ENCODE assay signal across 15 mouse cellular contexts in genomic region chr3:157763487-157764199, GRCm38 (mm10).
DNase-seq lines count a peak whose midpoint lies in the region; ATAC-seq and TF ChIP-seq lines count a peak whose summit lies in the region.
"Had no signal": no experiment of that assay in that cellular context is flagged by ENCODE, and none has a peak within 500 bp of the region (broad histone marks: within the 10 kb centered on the region; RNA-seq: fewer than 3 reads in every experiment).

No protein-coding gene starts in this region.

- TF ChIP-seq CTCF in kidney, postnatal 0 days (IDR thresholded peaks at IDR 0.05; ENCODE audit: low read depth), result no peak

- ATAC-seq in kidney, postnatal 0 days (replicated peaks; ENCODE audit: low FRiP score, low read depth), result no peak
- no peak for ATAC-seq in kidney, embryonic 14.5 days (ENCODE audit: low FRiP score, low TSS enrichment)
- peak; percentile 41 for ATAC-seq in embryonic facial prominence, embryonic 14.5 days (ENCODE audit: low read depth)
- ATAC-seq: forebrain, embryonic 15.5 days had no signal

- H3K27me3 ChIP-seq in kidney, postnatal 0 days (ENCODE audit: insufficient read depth, low read length), result no peaks in the 10 kb centered on the region
- no peaks in the 10 kb centered on the region for H3K27me3 ChIP-seq in kidney, embryonic 14.5 days (ENCODE audit: control insufficient read depth, insufficient read depth, low read length)
- no peaks in the 10 kb centered on the region for H3K27me3 ChIP-seq in embryonic facial prominence, embryonic 14.5 days (replicated peaks; ENCODE audit: control insufficient read depth, insufficient read depth, low read length)
- H3K27me3 ChIP-seq: forebrain, embryonic 15.5 days; kidney, embryonic 15.5 days; midbrain, embryonic 12.5 days had no signal

- DNase-seq in heart, adult 11 months, result peak; percentile 36
- DNase-seq in heart, adult 8-10 months (ENCODE audit: low spot score), result no peak
- DNase-seq in kidney, postnatal 0 days (ENCODE audit: low spot score), result peak; percentile 34
- DNase-seq in 416B (ENCODE audit: low read depth), result peak; percentile 37
- peak; percentile 59 for DNase-seq in embryonic facial prominence, embryonic 14.5 days (ENCODE audit: low spot score)
- DNase-seq in adrenal gland, postnatal 10 days, result no peak
- no peak for DNase-seq in kidney, postnatal 14 days
- DNase-seq: cerebellum, adult 2 months; right cerebral cortex, postnatal 14 days; thymus, postnatal 4 days had no signal

- no peaks in the 10 kb centered on the region for H3K36me3 ChIP-seq in kidney, postnatal 0 days (ENCODE audit: insufficient read depth, low read length)
- H3K36me3 ChIP-seq in kidney, embryonic 14.5 days (ENCODE audit: control insufficient read depth, insufficient read depth, low read length), result no peaks in the 10 kb centered on the region
- no peaks in the 10 kb centered on the region for H3K36me3 ChIP-seq in embryonic facial prominence, embryonic 14.5 days (ENCODE audit: control insufficient read depth, insufficient read depth, low read length)
- H3K36me3 ChIP-seq: forebrain, embryonic 15.5 days; kidney, embryonic 15.5 days; midbrain, embryonic 12.5 days had no signal

- no peaks in the 10 kb centered on the region for H3K9me3 ChIP-seq in kidney, postnatal 0 days (replicated peaks; ENCODE audit: low read length)
- H3K9me3 ChIP-seq in kidney, embryonic 14.5 days (ENCODE audit: control insufficient read depth, low read length), result no peaks in the 10 kb centered on the region
- H3K9me3 ChIP-seq in embryonic facial prominence, embryonic 14.5 days (ENCODE audit: control insufficient read depth, low read length), result no peaks in the 10 kb centered on the region
- H3K9me3 ChIP-seq: forebrain, embryonic 15.5 days; kidney, embryonic 15.5 days; midbrain, embryonic 12.5 days had no signal

- H3K4me2 ChIP-seq in kidney, postnatal 0 days (ENCODE audit: low read length), result no peak overlapping the region
- no peak overlapping the region for H3K4me2 ChIP-seq in kidney, embryonic 14.5 days (replicated peaks; ENCODE audit: low read depth, low read length)
- H3K4me2 ChIP-seq in embryonic facial prominence, embryonic 14.5 days (ENCODE audit: low read depth, low read length), result no peak overlapping the region
- H3K4me2 ChIP-seq: forebrain, embryonic 15.5 days; kidney, embryonic 15.5 days; midbrain, embryonic 12.5 days had no signal

- WGBS in kidney, postnatal 0 days, result 29% methylated on average over 6 of the region's 6 CpGs
- 47% methylated on average over 6 of the region's 6 CpGs for WGBS in kidney, embryonic 14.5 days
- WGBS in embryonic facial prominence, embryonic 14.5 days, result 22% methylated on average over 6 of the region's 6 CpGs

- no peak overlapping the region for H3K9ac ChIP-seq in kidney, postnatal 0 days (ENCODE audit: low read depth, low read length)
- no peak overlapping the region for H3K9ac ChIP-seq in kidney, embryonic 14.5 days (ENCODE audit: low read depth, low read length)
- H3K9ac ChIP-seq in embryonic facial prominence, embryonic 14.5 days (ENCODE audit: low read depth, low read length), result no peak overlapping the region
- H3K9ac ChIP-seq: forebrain, embryonic 15.5 days; kidney, embryonic 15.5 days; midbrain, embryonic 12.5 days had no signal

- no peak overlapping the region for H3K27ac ChIP-seq in kidney, postnatal 0 days
- no peak overlapping the region for H3K27ac ChIP-seq in kidney, embryonic 14.5 days (ENCODE audit: low read depth, low read length)
- no peak overlapping the region for H3K27ac ChIP-seq in embryonic facial prominence, embryonic 14.5 days (replicated peaks; ENCODE audit: low read depth, low read length)
- H3K27ac ChIP-seq: forebrain, embryonic 15.5 days; kidney, embryonic 15.5 days; midbrain, embryonic 12.5 days had no signal

- no peaks in the 10 kb centered on the region for H3K4me1 ChIP-seq in kidney, postnatal 0 days (replicated peaks; ENCODE audit: insufficient read depth, low read length)
- H3K4me1 ChIP-seq in kidney, embryonic 14.5 days (ENCODE audit: control insufficient read depth, insufficient read depth, low read length), result no peaks in the 10 kb centered on the region
- no peaks in the 10 kb centered on the region for H3K4me1 ChIP-seq in embryonic facial prominence, embryonic 14.5 days (ENCODE audit: control insufficient read depth, insufficient read depth, low read length)
- H3K4me1 ChIP-seq: forebrain, embryonic 15.5 days; kidney, embryonic 15.5 days; midbrain, embryonic 12.5 days had no signal

- H3K4me3 ChIP-seq in kidney, postnatal 0 days (replicated peaks; ENCODE audit: low read depth, low read length), result no peak overlapping the region
- H3K4me3 ChIP-seq in kidney, embryonic 14.5 days (ENCODE audit: low read length), result no peak overlapping the region
- H3K4me3 ChIP-seq in embryonic facial prominence, embryonic 14.5 days (ENCODE audit: low read depth, low read length), result no peak overlapping the region
- H3K4me3 ChIP-seq: erythroblast, embryonic 14.5 days; forebrain, embryonic 15.5 days; kidney, embryonic 15.5 days; midbrain, embryonic 12.5 days had no signal

Comparison
In these comparisons a context has a peak if more than half of its experiments do, and no peak if none do; other contexts are left out.
1. DNase-seq: peak in heart, adult 11 months (single experiment), kidney, postnatal 0 days (single experiment), 416B (single experiment) and embryonic facial prominence, embryonic 14.5 days (single experiment); none in heart, adult 8-10 months (single experiment), adrenal gland, postnatal 10 days (single experiment) and kidney, postnatal 14 days (single experiment).